Mouse (Mus musculus): Measurements from ENCODE around the gene Il2rb. TPM values are rescaled to one million over a fixed set of nuclear protein-coding genes. Genes with fewer than 3 reads are reported as not detected.

The Il2rb gene
- polyA plus RNA-seq (2012; rRNA removed): 0.10 and 0.18 TPM in 2 replicates

GRCm38 (mm10) chr15:78494968-78495406 is at the start of gene Il2rb:
Gene Il2rb, minus strand, starts transcription at chr15:78495271.

GRCm38 (mm10) chr15:78544561-78545001 is 49.5 kb upstream of the Il2rb start, which contains the start of gene Sstr3:
Gene Sstr3, minus strand, starts transcription at chr15:78544685.

GRCm38 (mm10) chr15:78530671-78531450 is 35.8 kb upstream of the Il2rb start, which contains the start of gene C1qtnf6:
Gene C1qtnf6, minus strand, starts transcription at chr15:78531416.

GRCm38 (mm10) chr15:78468379-78468937 is 26.6 kb downstream of the Il2rb start, which contains the start of gene Tmprss6:
Gene Tmprss6, minus strand, starts transcription at chr15:78468634.

Other genes with a start within 250 kb of the Il2rb start
- gene Csf2rb2, start 189.6 kb downstream of the Il2rb start, polyA plus RNA-seq (2012; rRNA removed): 0.61 and 0.89 TPM in 2 replicates
- gene Csf2rb, start 169.5 kb downstream of the Il2rb start, polyA plus RNA-seq (2012; rRNA removed): 1.2 and 1.9 TPM in 2 replicates
- gene Tex33, start 99.4 kb downstream of the Il2rb start, polyA plus RNA-seq (2012; rRNA removed): 0.16 TPM in 1 of 2 replicates, not detected in the other
- 11.1 and 12.4 TPM in 2 replicates for gene Tst, start 89.4 kb downstream of the Il2rb start, polyA plus RNA-seq (2012; rRNA removed)
- gene Mpst, start 88.9 kb downstream of the Il2rb start, polyA plus RNA-seq (2012; rRNA removed): 76.1 and 98.9 TPM in 2 replicates
- gene Kctd17, start 66.7 kb downstream of the Il2rb start, polyA plus RNA-seq (2012; rRNA removed): 257 and 286 TPM in 2 replicates
- 0.22 and 0.23 TPM in 2 replicates for gene Tmprss6, start 26.6 kb downstream of the Il2rb start, polyA plus RNA-seq (2012; rRNA removed)
- 13.6 and 27.7 TPM in 2 replicates for gene C1qtnf6, start 36.1 kb upstream of the Il2rb start, polyA plus RNA-seq (2012; rRNA removed)
- gene Sstr3, start 49.4 kb upstream of the Il2rb start, polyA plus RNA-seq (2012; rRNA removed): 1.4 and 3.2 TPM in 2 replicates
- 11.1 and 11.7 TPM in 2 replicates for gene Rac2, start 77.5 kb upstream of the Il2rb start, polyA plus RNA-seq (2012; rRNA removed)
- 6.1 and 6.3 TPM in 2 replicates for gene Cyth4, start 101.8 kb upstream of the Il2rb start, polyA plus RNA-seq (2012; rRNA removed)
- gene Elfn2, start 223.5 kb upstream of the Il2rb start, polyA plus RNA-seq (2012; rRNA removed): 12.1 and 12.6 TPM in 2 replicates